Mouse (Mus musculus) left cerebral cortex, adult 18-20 months (tissue): ENCODE measurements around the gene Sirt7. TPM values are rescaled to one million over a fixed set of nuclear protein-coding genes. Genes with fewer than 3 reads are reported as not detected.
A peak's percentile ranks its signal among the peaks of the same experiment; 100 is the strongest.

Source experiments
- DNase-seq, 2 experiments: peaks; one replicate each; pipeline ENCODE4 v3.0.0; 2021 to 2022; ENCODE audit warnings: low spot score in 2 of 2, mixed read lengths in 1 of 2
- microRNA-seq, 2 experiments: library from miRNA; unstranded; fragments of <30 nt; microRNA quantifications; one replicate each; pipeline ENCODE4 v1.2.0; 2021
- total RNA-seq, 2 experiments: library from RNA; stranded (reverse); gene quantifications; 2 replicates each; pipeline ENCODE4 v1.2.3; 2021

Sirt7 gene
- total RNA-seq, 2 experiments from 2014 or later: 34.9 to 38.6 TPM

- DNase-seq: peak; percentile 99 to 100
Observed at GRCm38 (mm10) chr11:120572752-120573584, 52.1 kb downstream of the Sirt7 start, which contains the start of gene P4hb. Gene P4hb (minus strand): TSS chr11:120573253.

GRCm38 (mm10) chr11:120572417-120572751, 52.7 kb downstream of the Sirt7 start:
- DNase-seq: no peak

DNA sequence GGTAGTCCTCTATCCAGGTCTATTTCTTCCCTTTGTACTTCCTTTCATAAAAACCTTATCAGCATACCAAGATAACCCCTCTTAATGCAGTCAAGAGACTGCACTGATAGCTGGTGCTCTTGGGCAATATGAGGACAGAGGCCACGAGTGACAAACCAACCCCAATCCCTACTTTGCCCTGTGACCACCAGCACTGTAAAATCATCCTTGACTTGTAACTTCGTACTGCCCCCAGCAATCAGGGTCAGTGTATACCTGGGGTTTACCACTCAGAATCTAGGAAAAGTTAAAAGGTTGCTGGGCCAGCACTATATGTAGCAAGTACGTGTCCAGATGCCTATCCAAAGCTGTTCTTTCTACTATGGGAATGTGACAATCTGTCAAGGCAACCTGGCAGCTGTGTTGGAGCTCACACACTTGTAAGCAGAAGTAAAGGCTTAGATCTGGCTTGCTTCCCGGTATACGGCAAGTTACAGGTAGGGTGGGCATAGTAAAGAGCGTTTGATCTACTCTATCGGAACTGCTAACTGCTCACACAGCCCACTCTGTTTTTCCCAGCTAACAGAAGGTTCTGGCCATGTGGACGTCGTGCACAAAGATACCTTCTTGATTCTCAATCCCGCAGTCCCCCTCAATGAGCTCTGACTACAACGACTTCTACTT, 53.2 kb downstream of the Sirt7 start:
- no peak for DNase-seq

DNA sequence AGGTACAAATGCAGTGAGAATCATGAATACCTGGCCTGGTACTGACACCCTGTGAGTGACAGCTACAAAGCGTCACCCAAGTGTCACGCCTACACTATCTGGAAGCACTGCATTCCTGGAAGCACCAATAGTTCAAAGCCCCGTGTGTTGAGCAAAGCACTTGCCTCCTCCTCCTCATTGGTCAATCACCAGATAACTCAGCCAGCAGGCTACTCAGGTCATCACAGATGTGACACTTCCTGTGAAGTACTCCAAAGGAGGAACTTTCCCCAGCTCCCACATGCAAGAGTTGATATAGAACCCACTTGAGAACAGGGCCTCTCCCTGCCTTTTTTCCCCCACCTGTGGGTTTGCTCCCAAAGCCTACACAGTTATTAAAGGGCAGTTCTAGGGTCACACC, 53.9 kb downstream of the Sirt7 start:
- no peak for DNase-seq

Small RNA genes lying within 50 kb of the gene (microRNA-seq; reads per million reads assigned to microRNA genes)
- 3.6 to 4.0 reads per million in 2 experiments for gene Mir6936

Other genes starting within 250 kb of the Sirt7 start
- 10 to 100 TPM; 11.6 to 15.6 TPM for gene Faap100, start 246.5 kb downstream of the Sirt7 start, total RNA-seq
- 10 to 100 TPM; 65.2 TPM for gene Nploc4, start 187.5 kb downstream of the Sirt7 start, total RNA-seq
- gene Tspan10, start 182.6 kb downstream of the Sirt7 start, total RNA-seq: 1 to 10 TPM; 1.8 to 3.3 TPM
- under 1 TPM; 0.40 to 0.58 TPM for gene Pde6g, start 171.7 kb downstream of the Sirt7 start, total RNA-seq
- 10 to 100 TPM; 13.0 to 16.4 TPM for gene Oxld1, start 167.2 kb downstream of the Sirt7 start, total RNA-seq
- gene Ccdc137, start 167.1 kb downstream of the Sirt7 start, total RNA-seq: 10 to 100 TPM; 26.4 to 29.1 TPM
- gene Arl16, start 157.6 kb downstream of the Sirt7 start, total RNA-seq: 10 to 100 TPM; 47.2 to 49.7 TPM
- gene Mrpl12, start 140.6 kb downstream of the Sirt7 start, total RNA-seq: 10 to 100 TPM; 64.4 to 74.4 TPM
- 10 to 100 TPM; 19.6 to 22.6 TPM for gene Slc25a10, start 133.4 kb downstream of the Sirt7 start, total RNA-seq
- gene Gcgr, start 94.5 kb downstream of the Sirt7 start, total RNA-seq: under 1 TPM in 1 of 2 experiments, not detected in 1; 0.52 TPM
- 10 to 100 TPM; 74.9 to 77.0 TPM for gene Mcrip1, start 75.5 kb downstream of the Sirt7 start, total RNA-seq
- gene Ppp1r27, start 74.1 kb downstream of the Sirt7 start, total RNA-seq: not detected
- 100 to 1,000 TPM; 127 to 129 TPM for gene P4hb, start 52.0 kb downstream of the Sirt7 start, total RNA-seq
- gene Arhgdia, start 43.6 kb downstream of the Sirt7 start, total RNA-seq: 100 to 1,000 TPM; 310 to 324 TPM
- gene Alyref, start 26.9 kb downstream of the Sirt7 start, total RNA-seq: 10 to 100 TPM; 60.8 to 62.9 TPM
- gene Anapc11, start 26.8 kb downstream of the Sirt7 start, total RNA-seq: 10 to 100 TPM; 95.1 to 98.8 TPM
- gene Npb, start 16.8 kb downstream of the Sirt7 start, total RNA-seq: 1 to 10 TPM in 1 of 2 experiments, not detected in 1; 1.3 TPM
- gene Pcyt2, start 7.3 kb downstream of the Sirt7 start, total RNA-seq: 100 to 1,000 TPM; 124 to 136 TPM
- gene Mafg, start 8.4 kb upstream of the Sirt7 start, total RNA-seq: 10 to 100 TPM; 86.8 to 94.3 TPM
- gene Pycr1, start 18.5 kb upstream of the Sirt7 start, total RNA-seq: 1 to 10 TPM; 1.0 to 1.6 TPM
- 1 to 10 TPM; 7.3 to 8.2 TPM for gene Myadml2, start 22.9 kb upstream of the Sirt7 start, total RNA-seq
- gene Notum, start 35.9 kb upstream of the Sirt7 start, total RNA-seq: 1 to 10 TPM; 2.7 to 5.0 TPM
- gene Aspscr1, start 47.7 kb upstream of the Sirt7 start, total RNA-seq: 10 to 100 TPM; 51.1 to 57.7 TPM
- gene Cenpx, start 88.5 kb upstream of the Sirt7 start, total RNA-seq: 10 to 100 TPM; 19.7 to 20.8 TPM
- gene Lrrc45, start 88.7 kb upstream of the Sirt7 start, total RNA-seq: 10 to 100 TPM; 53.0 to 56.2 TPM
- gene Rac3, start 96.2 kb upstream of the Sirt7 start, total RNA-seq: 10 to 100 TPM; 28.9 to 38.6 TPM
- gene Dcxr, start 102.0 kb upstream of the Sirt7 start, total RNA-seq: 10 to 100 TPM in 1 of 2 experiments, 1 to 10 TPM in 1; 8.5 to 11.9 TPM
- gene Cbr2, start 106.9 kb upstream of the Sirt7 start, total RNA-seq: 1 to 10 TPM; 1.7 to 2.9 TPM
- gene Hmga1b, start 137.6 kb upstream of the Sirt7 start, total RNA-seq: 10 to 100 TPM; 31.4 to 50.3 TPM
- 10 to 100 TPM; 53.1 to 56.6 TPM for gene Rfng, start 159.0 kb upstream of the Sirt7 start, total RNA-seq
- 100 to 1,000 TPM; 148 to 152 TPM for gene Gps1, start 159.0 kb upstream of the Sirt7 start, total RNA-seq
- 10 to 100 TPM; 40.2 to 44.9 TPM for gene Dus1l, start 171.2 kb upstream of the Sirt7 start, total RNA-seq
- 100 to 1,000 TPM; 159 to 179 TPM for gene Fasn, start 199.3 kb upstream of the Sirt7 start, total RNA-seq